Mouse (Mus musculus): Measurements from ENCODE around the gene Mamdc2. TPM values are rescaled to one million over a fixed set of nuclear protein-coding genes. Genes with fewer than 3 reads are reported as not detected.

The Mamdc2 gene
- polyA plus RNA-seq, 1 experiment from 2014 or later = 1.5 TPM

DNA sequence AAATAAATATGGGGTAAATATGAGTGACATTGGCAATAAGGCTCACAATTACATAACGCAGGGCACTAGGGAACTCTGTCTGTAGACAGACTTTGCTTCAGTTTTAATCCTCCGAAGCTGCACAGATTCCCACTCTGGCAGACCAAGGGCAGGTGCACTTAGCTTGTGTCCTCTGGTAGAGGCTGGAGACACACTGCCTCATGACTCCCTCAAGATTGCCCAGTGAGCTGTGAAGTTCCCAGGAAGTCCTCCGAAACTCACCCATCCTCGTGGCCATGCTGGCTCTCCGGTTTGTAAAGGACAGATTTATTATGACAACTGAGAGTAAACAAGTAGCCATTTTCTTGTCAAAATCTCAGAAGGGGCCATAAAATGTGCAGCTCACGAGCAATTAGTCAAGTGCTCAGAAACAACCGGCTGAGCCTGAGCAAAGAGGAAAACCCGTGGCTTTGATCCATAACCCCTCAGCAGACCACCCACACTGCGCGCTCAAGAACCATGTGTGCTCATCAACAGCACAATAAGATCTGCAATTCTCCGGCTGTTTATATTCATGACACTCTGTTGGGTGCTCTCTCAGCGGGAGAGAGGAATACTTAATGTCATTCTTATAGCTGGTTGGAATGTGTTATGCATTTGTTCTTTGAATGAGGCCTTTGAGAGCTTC, 46.6 kb downstream of the Mamdc2 start:
- Histone ChIP-seq H3K4me2 (ENCODE audit: low read length) (no peak overlapping the region), H3K9ac (replicated peaks; ENCODE audit: low read length) (no peak overlapping the region), H3K27ac (replicated peaks; ENCODE audit: low read depth, low read length) (no peak overlapping the region), H3K9me3 (ENCODE audit: control insufficient read depth, low read length) (no peaks in the 10 kb centered on the region), H3K4me3 (replicated peaks; ENCODE audit: low read depth, low read length) (no peak overlapping the region), H3K4me1 (ENCODE audit: control insufficient read depth, insufficient read depth, low read length) (0 out of 2 replicates have a peak, but pooled peaks cover 9% of the 10 kb centered on the region), H3K27me3 (ENCODE audit: control insufficient read depth, insufficient read depth, low read length) (no peaks in the 10 kb centered on the region; the same call in 1 of the 2 replicates), H3K36me3 (ENCODE audit: control insufficient read depth, insufficient read depth, low read length) (no peaks in the 10 kb centered on the region)
- WGBS = 51% methylated on average over 12 of the region's 12 CpGs
- DNase-seq (peak; percentile 41), ATAC-seq (ENCODE audit: low FRiP score, low TSS enrichment) (no peak)

DNA sequence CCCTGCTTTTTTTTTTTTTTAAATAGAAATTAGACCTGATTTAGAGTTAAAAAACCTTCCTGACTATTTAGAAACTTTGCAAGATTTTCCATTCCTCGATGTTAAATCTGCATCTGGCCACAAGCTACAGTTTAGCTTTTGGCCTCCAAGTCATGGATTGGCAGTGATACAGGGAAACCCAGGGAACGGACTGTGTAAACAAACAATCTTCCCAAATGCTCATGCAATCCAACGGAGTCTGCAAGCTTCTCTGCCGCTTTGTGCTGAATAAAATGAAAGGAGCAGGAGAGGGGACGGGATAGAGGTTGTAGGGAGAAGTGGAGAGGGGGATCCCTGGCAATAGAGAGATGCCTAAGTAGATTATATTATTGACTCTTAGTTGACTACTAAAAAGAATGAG, 47.8 kb downstream of the Mamdc2 start:
- no peaks in the 10 kb centered on the region for H3K9me3 ChIP-seq (ENCODE audit: control insufficient read depth, low read length)
- H3K27ac ChIP-seq (replicated peaks; ENCODE audit: low read depth, low read length) = no peak overlapping the region
- DNase-seq = peak; percentile 42
- no peak for ATAC-seq (ENCODE audit: low FRiP score, low TSS enrichment)
- H3K4me1 ChIP-seq (ENCODE audit: control insufficient read depth, insufficient read depth, low read length) = 0 out of 2 replicates have a peak, but pooled peaks cover 9% of the 10 kb centered on the region
- no peak overlapping the region for H3K4me3 ChIP-seq (replicated peaks; ENCODE audit: low read depth, low read length)
- no peaks in the 10 kb centered on the region; the same call in 1 of the 2 replicates for H3K27me3 ChIP-seq (ENCODE audit: control insufficient read depth, insufficient read depth, low read length)
- no peak overlapping the region for H3K9ac ChIP-seq (replicated peaks; ENCODE audit: low read length)
- H3K36me3 ChIP-seq (ENCODE audit: control insufficient read depth, insufficient read depth, low read length) = no peaks in the 10 kb centered on the region
- H3K4me2 ChIP-seq (ENCODE audit: low read length) = no peak overlapping the region
- WGBS = 81% methylated on average over 5 of the region's 5 CpGs

DNA sequence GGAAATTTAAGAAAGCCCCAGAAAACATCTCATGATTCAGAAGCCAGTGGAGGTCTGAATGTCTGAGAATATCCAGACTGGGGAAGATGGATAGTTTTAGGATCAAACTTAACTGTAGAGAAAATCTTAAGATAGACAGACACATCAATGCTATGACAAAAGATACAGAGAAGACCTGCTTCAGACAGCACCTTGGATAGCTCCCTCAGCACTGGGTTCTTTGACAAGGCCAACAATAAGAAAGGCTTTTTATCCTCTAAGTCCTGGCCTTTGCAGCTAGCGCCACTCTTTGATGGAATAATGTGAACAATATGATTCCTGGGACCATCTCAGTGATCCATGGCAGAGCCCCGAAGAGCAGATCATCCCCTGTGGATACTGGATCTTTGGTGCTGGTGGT, 52.3 kb downstream of the Mamdc2 start:
- no peaks in the 10 kb centered on the region for H3K9me3 ChIP-seq (ENCODE audit: control insufficient read depth, low read length)
- no peak for ATAC-seq (ENCODE audit: low FRiP score, low TSS enrichment)
- H3K27me3 ChIP-seq (ENCODE audit: control insufficient read depth, insufficient read depth, low read length) = no peaks in the 10 kb centered on the region; the same call in 1 of the 2 replicates
- no peak overlapping the region for H3K4me2 ChIP-seq (ENCODE audit: low read length)
- H3K9ac ChIP-seq (replicated peaks; ENCODE audit: low read length) = no peak overlapping the region
- no peaks in the 10 kb centered on the region for H3K4me1 ChIP-seq (ENCODE audit: control insufficient read depth, insufficient read depth, low read length)
- no peaks in the 10 kb centered on the region for H3K36me3 ChIP-seq (ENCODE audit: control insufficient read depth, insufficient read depth, low read length)
- 40% methylated on average over 2 of the region's 2 CpGs for WGBS
- no peak for DNase-seq
- no peak overlapping the region for H3K27ac ChIP-seq (replicated peaks; ENCODE audit: low read depth, low read length)
- no peak overlapping the region for H3K4me3 ChIP-seq (replicated peaks; ENCODE audit: low read depth, low read length)

DNA sequence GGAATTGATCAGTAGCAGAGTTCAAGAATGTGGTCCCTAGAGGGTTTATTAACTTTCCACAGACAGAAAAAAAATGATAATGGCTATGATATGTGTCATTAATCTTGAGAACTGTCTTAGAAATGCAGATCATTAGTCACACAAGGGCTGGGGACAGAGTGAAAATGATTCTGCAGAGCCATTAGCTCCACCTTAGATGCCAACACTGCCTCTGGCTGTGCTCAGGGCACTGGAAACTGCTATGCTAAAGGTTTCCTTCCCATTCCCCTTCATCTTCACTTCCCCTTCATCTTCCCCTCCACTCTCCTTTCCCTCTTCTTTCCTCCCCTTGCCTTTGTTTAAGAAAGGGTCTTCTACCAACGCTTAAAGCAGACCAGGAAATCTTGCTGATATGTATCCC, 53.6 kb downstream of the Mamdc2 start:
- 59% methylated on average over 1 of the region's 1 CpGs for WGBS
- Histone ChIP-seq H3K9me3 (ENCODE audit: control insufficient read depth, low read length) (no peaks in the 10 kb centered on the region), H3K4me2 (ENCODE audit: low read length) (no peak overlapping the region), H3K27me3 (ENCODE audit: control insufficient read depth, insufficient read depth, low read length) (no peaks in the 10 kb centered on the region; the same call in 1 of the 2 replicates), H3K4me3 (replicated peaks; ENCODE audit: low read depth, low read length) (no peak overlapping the region), H3K9ac (replicated peaks; ENCODE audit: low read length) (no peak overlapping the region), H3K4me1 (ENCODE audit: control insufficient read depth, insufficient read depth, low read length) (no peaks in the 10 kb centered on the region), H3K36me3 (ENCODE audit: control insufficient read depth, insufficient read depth, low read length) (no peaks in the 10 kb centered on the region), H3K27ac (replicated peaks; ENCODE audit: low read depth, low read length) (peak overlapping the region; percentile 55; the same call in 1 of the 2 replicates)
- ATAC-seq (ENCODE audit: low FRiP score, low TSS enrichment) (no peak; the same call in 1 of the 2 replicates), DNase-seq (peak; percentile 51)

DNA sequence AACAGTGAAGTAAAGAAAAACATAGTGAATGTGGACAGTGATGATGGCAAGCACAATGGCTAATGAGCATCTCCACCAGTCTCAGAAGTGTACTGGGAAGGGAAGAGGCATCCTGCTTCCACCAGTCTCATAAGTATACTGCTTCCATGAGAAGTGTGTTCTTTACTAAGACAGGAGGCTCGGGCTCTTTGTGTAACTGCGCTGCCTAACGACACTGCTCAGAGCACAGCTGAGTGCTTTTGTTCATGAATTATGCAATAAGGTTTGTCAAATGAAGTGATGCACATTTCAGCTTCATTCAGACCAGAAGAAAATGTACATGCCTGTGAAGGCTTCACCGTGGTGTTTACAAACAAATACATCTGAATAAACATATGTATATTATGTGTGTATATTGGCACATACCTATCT, 59.4 kb downstream of the Mamdc2 start:
- H3K9me3 ChIP-seq (ENCODE audit: control insufficient read depth, low read length) = no peaks in the 10 kb centered on the region
- peak overlapping the region; percentile 69 for H3K27ac ChIP-seq (replicated peaks; ENCODE audit: low read depth, low read length)
- ATAC-seq (ENCODE audit: low FRiP score, low TSS enrichment) (peak; percentile 75; the same call in 1 of the 2 replicates), DNase-seq (peak; percentile 76)
- 12% methylated on average over 4 of the region's 4 CpGs for WGBS
- no peak overlapping the region for H3K4me3 ChIP-seq (replicated peaks; ENCODE audit: low read depth, low read length)
- no peak overlapping the region for H3K9ac ChIP-seq (replicated peaks; ENCODE audit: low read length)
- peaks cover 5% of the 10 kb centered on the region; the same call in 1 of the 2 replicates for H3K4me1 ChIP-seq (ENCODE audit: control insufficient read depth, insufficient read depth, low read length)
- no peaks in the 10 kb centered on the region for H3K27me3 ChIP-seq (ENCODE audit: control insufficient read depth, insufficient read depth, low read length)
- no peaks in the 10 kb centered on the region for H3K36me3 ChIP-seq (ENCODE audit: control insufficient read depth, insufficient read depth, low read length)
- H3K4me2 ChIP-seq (ENCODE audit: low read length) = no peak overlapping the region

DNA sequence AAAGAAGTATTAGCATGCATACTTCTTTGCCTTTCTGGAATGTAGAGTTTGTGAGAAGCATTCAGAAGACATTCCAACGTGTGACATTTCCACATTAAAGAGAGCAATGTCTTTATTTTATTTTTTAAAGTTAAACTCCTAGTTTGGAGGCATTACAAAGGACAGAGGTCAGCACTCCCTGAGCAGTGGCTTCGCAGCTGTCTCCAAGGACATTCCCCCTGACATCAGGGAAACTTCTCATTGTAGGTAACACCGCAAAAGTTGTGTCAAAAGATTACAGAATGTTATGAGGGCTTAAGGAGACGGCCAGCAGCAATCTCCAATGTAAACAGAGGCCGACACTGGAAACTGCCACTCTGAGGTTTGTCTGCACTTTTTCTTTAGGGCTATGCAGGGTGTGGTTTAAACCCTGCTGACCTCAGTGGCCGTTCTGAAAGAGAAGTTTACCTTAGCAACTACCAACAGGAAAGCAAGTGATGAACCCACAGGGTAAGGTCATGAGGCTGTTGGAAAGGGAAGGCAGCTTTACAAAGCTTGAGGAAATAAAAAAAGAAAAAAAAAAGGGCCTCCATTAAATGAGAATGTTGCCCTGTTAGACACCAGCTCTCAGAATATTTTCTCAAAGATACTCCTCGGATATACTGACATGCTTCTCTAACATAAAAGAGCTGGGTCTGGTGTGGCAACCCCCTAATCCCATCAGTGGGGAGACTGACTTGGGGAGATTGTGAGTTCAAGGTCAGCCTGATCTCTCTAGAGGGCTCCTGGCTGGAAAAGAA, 60.0 kb downstream of the Mamdc2 start:
- no peak overlapping the region for H3K9ac ChIP-seq (replicated peaks; ENCODE audit: low read length)
- H3K36me3 ChIP-seq (ENCODE audit: control insufficient read depth, insufficient read depth, low read length) = no peaks in the 10 kb centered on the region
- H3K4me3 ChIP-seq (replicated peaks; ENCODE audit: low read depth, low read length) = no peak overlapping the region
- peaks cover 5% of the 10 kb centered on the region; the same call in 1 of the 2 replicates for H3K4me1 ChIP-seq (ENCODE audit: control insufficient read depth, insufficient read depth, low read length)
- no peaks in the 10 kb centered on the region for H3K9me3 ChIP-seq (ENCODE audit: control insufficient read depth, low read length)
- H3K27ac ChIP-seq (replicated peaks; ENCODE audit: low read depth, low read length) = peak overlapping the region; percentile 69
- DNase-seq (no peak), ATAC-seq (ENCODE audit: low FRiP score, low TSS enrichment) (peak; percentile 20; the same call in 1 of the 2 replicates)
- no peak overlapping the region for H3K4me2 ChIP-seq (ENCODE audit: low read length)
- WGBS = 40% methylated on average over 7 of the region's 7 CpGs
- no peaks in the 10 kb centered on the region for H3K27me3 ChIP-seq (ENCODE audit: control insufficient read depth, insufficient read depth, low read length)

DNA sequence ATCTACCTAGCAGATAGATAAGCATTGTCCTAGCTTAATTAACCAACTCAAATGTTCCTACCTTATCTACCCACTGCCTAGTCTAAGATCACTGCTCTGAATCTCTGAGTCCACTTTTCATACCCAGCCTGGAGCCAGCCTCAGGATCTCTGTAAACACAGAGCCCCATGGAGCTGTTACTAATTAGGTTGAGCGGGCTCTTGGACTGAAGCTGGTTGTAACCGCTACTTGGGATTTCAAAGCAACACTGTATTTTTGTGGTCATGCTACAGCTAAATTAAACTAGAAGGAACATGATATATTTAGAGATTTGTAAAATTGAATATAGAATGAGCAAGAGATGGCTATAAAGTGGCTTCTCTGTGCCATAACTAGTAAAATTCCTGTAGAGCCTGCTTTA, 65.8 kb downstream of the Mamdc2 start:
- 88% methylated on average over 2 of the region's 2 CpGs for WGBS

DNA sequence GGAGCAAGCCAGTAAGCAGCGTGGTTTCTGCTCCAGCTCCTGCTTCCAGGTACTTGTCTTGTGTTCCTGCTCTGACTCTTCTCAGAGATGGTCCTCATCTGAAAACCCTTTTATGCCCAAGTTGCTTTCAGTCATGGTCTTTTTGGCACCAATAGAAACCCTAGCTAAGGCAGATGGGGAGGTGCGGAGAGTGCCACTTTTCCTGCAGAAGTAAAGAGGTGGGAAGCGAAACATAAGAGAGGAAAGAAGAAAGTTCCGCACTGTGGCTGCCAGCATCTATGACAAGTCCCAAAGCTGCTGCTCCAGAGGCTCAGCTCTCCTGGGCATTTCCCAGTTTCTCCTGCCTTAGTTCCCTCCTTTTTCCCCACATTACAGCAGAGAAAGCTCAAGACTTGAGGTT, 67.3 kb downstream of the Mamdc2 start:
- no peaks in the 10 kb centered on the region for H3K9me3 ChIP-seq (ENCODE audit: control insufficient read depth, low read length)

More for the DNA sequence above, 65.8 kb downstream of the Mamdc2 start:
- no peak overlapping the region for H3K4me2 ChIP-seq (ENCODE audit: low read length)
- H3K9me3 ChIP-seq (ENCODE audit: control insufficient read depth, low read length) = no peaks in the 10 kb centered on the region
- H3K36me3 ChIP-seq (ENCODE audit: control insufficient read depth, insufficient read depth, low read length) = no peaks in the 10 kb centered on the region
- H3K27ac ChIP-seq (replicated peaks; ENCODE audit: low read depth, low read length) = no peak overlapping the region
- ATAC-seq (ENCODE audit: low FRiP score, low TSS enrichment) (no peak), DNase-seq (no peak)
- no peak overlapping the region for H3K4me3 ChIP-seq (replicated peaks; ENCODE audit: low read depth, low read length)
- H3K4me1 ChIP-seq (ENCODE audit: control insufficient read depth, insufficient read depth, low read length) = no peaks in the 10 kb centered on the region
- H3K9ac ChIP-seq (replicated peaks; ENCODE audit: low read length) = no peak overlapping the region
- no peaks in the 10 kb centered on the region for H3K27me3 ChIP-seq (ENCODE audit: control insufficient read depth, insufficient read depth, low read length)

More for the DNA sequence above, 67.3 kb downstream of the Mamdc2 start:
- peaks cover 11% of the 10 kb centered on the region; the same call in 1 of the 2 replicates for H3K4me1 ChIP-seq (ENCODE audit: control insufficient read depth, insufficient read depth, low read length)
- ATAC-seq (ENCODE audit: low FRiP score, low TSS enrichment) = no peak
- no peak overlapping the region for H3K4me2 ChIP-seq (ENCODE audit: low read length)
- no peaks in the 10 kb centered on the region for H3K36me3 ChIP-seq (ENCODE audit: control insufficient read depth, insufficient read depth, low read length)
- no peak overlapping the region for H3K4me3 ChIP-seq (replicated peaks; ENCODE audit: low read depth, low read length)
- no peak for DNase-seq
- no peak overlapping the region for H3K9ac ChIP-seq (replicated peaks; ENCODE audit: low read length)
- 97% methylated on average over 4 of the region's 4 CpGs for WGBS
- H3K27ac ChIP-seq (replicated peaks; ENCODE audit: low read depth, low read length) = no peak overlapping the region
- H3K27me3 ChIP-seq (ENCODE audit: control insufficient read depth, insufficient read depth, low read length) = no peaks in the 10 kb centered on the region
